Mouse (Mus musculus) common myeloid progenitor, adult 5-6 weeks (primary cell): ENCODE measurements at regions not wholly inside any gene's neighbourhood (a gene's known extent, or its start where the extent isn't known, plus 50 kb on each side); places are given as distances from the start of the nearest gene placed in this dataset.

Source experiments
- ATAC-seq: replicated peaks from 2 replicates; pipeline ENCODE4 v1.8.0; 2016; ENCODE audit warnings: low read depth, mild to moderate bottlenecking, moderate TSS enrichment, inconsistent platforms; ENCODE audit not compliant: poor library complexity, severe bottlenecking

DNA sequence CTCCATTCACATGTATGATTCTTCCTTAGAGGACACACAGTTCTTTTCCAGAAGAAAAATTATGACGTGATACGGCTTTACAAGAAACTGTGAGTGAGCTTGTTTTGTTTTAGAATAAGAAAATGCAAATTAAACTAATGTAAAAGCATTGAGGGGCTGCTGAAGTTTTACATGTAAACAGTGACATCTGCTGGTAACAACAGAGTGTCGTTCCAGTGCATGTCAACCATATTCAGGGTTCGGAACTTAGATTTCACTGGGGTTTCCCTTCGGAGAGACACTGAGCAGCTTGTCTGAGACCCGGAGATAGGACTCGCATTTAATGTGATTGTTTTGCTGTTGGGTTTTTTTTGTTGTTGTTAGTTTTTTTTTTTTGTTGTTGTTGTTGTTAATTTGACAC, 148.4 kb upstream of the Ube3a start:
- peak; percentile 54; the same call in 1 of the 2 replicates for ATAC-seq
